Mouse (Mus musculus) adrenal gland, postnatal 25 days (tissue): ENCODE data around the gene Smyd5. TPM values are rescaled to one million over a fixed set of nuclear protein-coding genes. Genes with fewer than 3 reads are reported as not detected.

Experiments used
- total RNA-seq: library from RNA; stranded (reverse); gene quantifications from 2 replicates; pipeline ENCODE4 v1.2.3, GENCODE M21; 2021

The Smyd5 gene
- total RNA-seq, 1 experiment from 2014 or later = 28.8 TPM

Other genes with a start within 250 kb of the Smyd5 start
- not detected in 2 replicates for gene Emx1, start 244.6 kb upstream of the Smyd5 start, total RNA-seq
- gene Sfxn5, start 98.6 kb upstream of the Smyd5 start, total RNA-seq = 19.8 and 23.0 TPM in 2 replicates
- gene Rab11fip5, start 57.4 kb upstream of the Smyd5 start, total RNA-seq = 27.7 and 38.8 TPM in 2 replicates
- gene Noto, start 8.1 kb upstream of the Smyd5 start, total RNA-seq = not detected in 2 replicates
- 245 and 261 TPM in 2 replicates for gene Cct7, start 19.5 kb downstream of the Smyd5 start, total RNA-seq
- 16.8 and 19.2 TPM in 2 replicates for gene Pradc1, start 20.0 kb downstream of the Smyd5 start, total RNA-seq
- 0.67 and 1.2 TPM in 2 replicates for gene Fbxo41, start 71.0 kb downstream of the Smyd5 start, total RNA-seq
- gene Egr4, start 81.6 kb downstream of the Smyd5 start, total RNA-seq = not detected in 2 replicates
- 12.8 and 13.4 TPM in 2 replicates for gene Alms1, start 155.5 kb downstream of the Smyd5 start, total RNA-seq